Mouse (Mus musculus) forebrain, postnatal 0 days (tissue): ENCODE data around the gene Qpctl. TPM values are rescaled to one million over a fixed set of nuclear protein-coding genes. Genes with fewer than 3 reads are reported as not detected.

Experiments
- ATAC-seq: fragments of 200-750 bp; cut with Nextera tagmentation; 2 replicates; pipeline ENCODE4 v1.8.0; 2017; ENCODE audit warnings: mild to moderate bottlenecking, moderate library complexity
- DNase-seq: peaks from one replicate; pipeline ENCODE4 v3.0.0-alpha.2; 2015
- H3K27ac ChIP-seq: fragments of 300-500 bp; sonication (generic); 2 replicates; pipeline ENCODE4 v1.5.1; 2014; ENCODE audit warnings: low read depth, mild to moderate bottlenecking, antibody characterized with exemption, low read length, moderate library complexity, mixed read lengths
- H3K27me3 ChIP-seq: fragments of 300-500 bp; sonication (generic); 2 replicates; pipeline ENCODE4 v1.6.1; 2014; ENCODE audit warnings: mild to moderate bottlenecking, low read length, mixed read lengths; ENCODE audit not compliant: insufficient read depth
- H3K36me3 ChIP-seq: fragments of 300-500 bp; sonication (generic); 2 replicates; pipeline ENCODE4 v1.6.1; 2014; ENCODE audit warnings: mild to moderate bottlenecking, moderate library complexity; ENCODE audit not compliant: insufficient read depth
- H3K4me1 ChIP-seq: fragments of 300-500 bp; sonication (generic); 2 replicates; pipeline ENCODE4 v1.6.1; 2014; ENCODE audit warnings: antibody characterized with exemption; ENCODE audit not compliant: insufficient read depth
- H3K4me2 ChIP-seq: fragments of 300-500 bp; sonication (generic); 2 replicates; pipeline ENCODE4 v1.6.1; 2014; ENCODE audit warnings: low read depth, mild to moderate bottlenecking, moderate library complexity
- H3K4me3 ChIP-seq: fragments of 300-500 bp; sonication (generic); 2 replicates; pipeline ENCODE4 v1.5.1; 2014; ENCODE audit warnings: low read depth, low read length, mixed read lengths
- H3K9ac ChIP-seq: fragments of 300-500 bp; sonication (generic); 2 replicates; pipeline ENCODE4 v1.6.1; 2014; ENCODE audit warnings: mild to moderate bottlenecking
- H3K9me3 ChIP-seq: fragments of 300-500 bp; sonication (generic); 2 replicates; pipeline ENCODE4 v1.6.1; 2016; ENCODE audit warnings: low read length
- CTCF ChIP-seq: sonication (generic); IDR thresholded peaks from 2 replicates; pipeline ENCODE4 v1.5.1; 2016; ENCODE audit warnings: antibody characterized with exemption, control low read depth, low read depth
- WGBS: fragments of 180-500 bp; shearing (Covaris S2); extraction: QIAGEN DNeasy Blood & Tissue Kit; methylation state at CpG from one replicate; pipeline ENCODE4 v1.1.7; 2014; 5-methylcytosine and 5-hydroxymethylcytosine counted together
- polyA plus RNA-seq: library from polyadenylated mRNA; unstranded; fragments of >200 nt; fragmentation: Nextera tagmentation; extraction: Ambion mirVana; gene quantifications from 2 replicates; pipeline ENCODE4 v1.2.1, GENCODE M21; 2015
- total RNA-seq: library from RNA; depleted of rRNA; stranded (reverse); fragments of >200 nt; gene quantifications from 2 replicates; pipeline ENCODE4 v1.2.3, GENCODE M21; 2014

The Qpctl gene
- total and polyA plus RNA-seq, 2 experiments from 2014 or later, result 14.4 to 23.3 TPM

DNA sequence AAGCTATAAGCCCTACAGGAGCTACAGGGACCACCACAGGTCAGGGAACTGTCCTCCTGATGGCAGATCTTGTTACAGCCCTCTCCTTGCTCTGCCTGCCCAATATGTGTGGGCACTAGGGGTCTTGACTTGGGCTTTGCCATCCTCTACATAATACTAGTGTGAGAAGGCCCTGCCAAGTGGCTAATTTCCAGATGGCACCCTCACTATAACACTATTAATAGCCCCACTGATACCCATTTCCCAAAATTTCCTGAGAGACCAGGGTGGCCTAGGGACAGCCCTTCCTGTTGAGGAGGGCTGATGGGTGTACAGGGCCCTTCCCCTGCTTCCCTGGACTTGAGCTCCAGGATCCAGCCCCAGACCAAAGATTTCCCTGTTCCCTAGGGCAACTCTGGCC is 51.2 kb downstream of the Qpctl start:
- Histone ChIP-seq H3K4me2 (no peak overlapping the region), H3K36me3 (0 out of 2 replicates have a peak, but pooled peaks cover 2% of the 10 kb centered on the region), H3K9me3 (no peaks in the 10 kb centered on the region), H3K27me3 (no peaks in the 10 kb centered on the region; the same call in 1 of the 2 replicates), H3K4me3 (no peak overlapping the region), H3K9ac (no peak overlapping the region), H3K4me1 (peaks cover 11% of the 10 kb centered on the region), H3K27ac (no peak overlapping the region)
- no peak for TF ChIP-seq CTCF
- ATAC-seq (no peak), DNase-seq (no peak)

- Histone ChIP-seq H3K36me3 (0 out of 2 replicates have a peak, but pooled peaks cover 2% of the 10 kb centered on the region), H3K9me3 (no peaks in the 10 kb centered on the region), H3K4me3 (no peak overlapping the region), H3K27me3 (no peaks in the 10 kb centered on the region; the same call in 1 of the 2 replicates), H3K4me1 (peaks cover 11% of the 10 kb centered on the region), H3K9ac (no peak overlapping the region), H3K27ac (no peak overlapping the region), H3K4me2 (no peak overlapping the region)
- no peak for DNase-seq
- TF ChIP-seq CTCF, result no peak
- no peak for ATAC-seq
- WGBS, result 82% methylated on average over 2 of the region's 2 CpGs
Measured at GRCm38 (mm10) chr7:19097217-19097616, 51.9 kb downstream of the Qpctl start.

- WGBS, result 63% methylated on average over 5 of the region's 5 CpGs
- ATAC-seq (no peak), DNase-seq (no peak)
- Histone ChIP-seq H3K4me2 (0 out of 2 replicates have a peak overlapping the region, but pooled peaks have one; percentile 98), H3K36me3 (peaks cover 7% of the 10 kb centered on the region; the same call in 1 of the 2 replicates), H3K27me3 (no peaks in the 10 kb centered on the region; the same call in 1 of the 2 replicates), H3K9me3 (no peaks in the 10 kb centered on the region), H3K27ac (no peak overlapping the region), H3K4me1 (peaks cover 11% of the 10 kb centered on the region), H3K9ac (no peak overlapping the region), H3K4me3 (no peak overlapping the region)
- TF ChIP-seq CTCF, result no peak
Measured at GRCm38 (mm10) chr7:19096421-19096976, 52.6 kb downstream of the Qpctl start.

DNA sequence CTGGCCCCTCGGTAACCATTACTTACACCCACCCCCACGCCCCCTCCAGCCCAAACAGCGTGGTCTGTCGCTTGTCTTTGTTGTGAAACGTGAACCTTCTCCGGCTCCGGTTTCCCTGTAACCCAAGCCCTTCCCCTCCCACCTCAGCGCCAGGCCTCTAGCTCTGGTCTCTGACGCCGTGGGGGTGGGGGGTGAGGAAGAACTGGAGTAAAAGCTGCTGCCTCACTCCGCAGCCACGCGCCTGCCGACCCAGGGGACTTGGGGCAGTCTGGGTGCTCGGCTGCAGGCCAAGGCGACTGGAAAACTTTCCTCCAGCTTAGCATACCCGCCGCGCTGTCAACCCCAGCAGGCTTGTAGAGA is 53.4 kb downstream of the Qpctl start:
- H3K27ac ChIP-seq, result no peak overlapping the region
- no peak for DNase-seq

DNA sequence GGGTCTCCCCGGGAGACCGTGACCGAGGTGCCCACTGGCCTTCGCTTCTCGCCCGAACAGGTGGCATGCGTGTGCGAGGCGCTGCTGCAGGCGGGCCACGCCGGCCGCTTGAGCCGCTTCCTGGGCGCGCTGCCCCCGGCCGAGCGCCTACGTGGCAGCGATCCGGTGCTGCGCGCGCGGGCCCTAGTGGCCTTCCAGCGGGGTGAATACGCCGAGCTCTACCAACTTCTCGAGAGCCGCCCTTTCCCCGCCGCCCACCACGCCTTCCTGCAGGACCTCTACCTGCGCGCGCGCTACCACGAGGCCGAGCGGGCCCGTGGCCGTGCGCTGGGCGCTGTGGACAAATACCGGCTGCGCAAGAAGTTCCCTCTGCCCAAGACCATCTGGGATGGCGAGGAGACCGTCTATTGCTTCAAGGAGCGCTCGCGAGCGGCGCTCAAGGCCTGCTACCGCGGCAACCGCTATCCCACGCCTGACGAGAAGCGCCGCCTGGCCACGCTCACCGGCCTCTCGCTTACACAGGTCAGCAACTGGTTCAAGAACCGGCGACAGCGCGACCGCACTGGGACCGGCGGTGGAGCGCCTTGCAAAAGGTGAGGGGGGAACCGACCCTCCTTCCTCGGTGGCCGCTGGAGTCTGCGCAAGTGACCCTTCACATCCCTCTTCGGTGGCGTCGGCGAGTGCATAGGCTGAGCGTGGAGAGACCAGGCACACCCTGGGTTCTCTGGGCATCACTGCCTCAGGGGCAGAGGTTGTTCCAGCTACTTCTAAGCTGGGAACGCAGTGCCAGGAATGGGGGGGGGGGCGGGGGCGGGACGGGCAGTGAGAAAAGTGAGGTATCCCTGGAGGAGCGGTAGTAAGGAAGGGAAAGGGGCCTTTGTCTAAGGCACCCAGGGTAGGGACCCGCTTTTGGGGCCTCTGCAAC is 54.0 kb downstream of the Qpctl start:
- Histone ChIP-seq H3K4me1 (peaks cover 11% of the 10 kb centered on the region), H3K4me2 (peak overlapping the region; percentile 98), H3K36me3 (peaks cover 17% of the 10 kb centered on the region), H3K27ac (peak overlapping the region; percentile 72; the same call in 1 of the 2 replicates), H3K4me3 (peak overlapping the region; percentile 48), H3K27me3 (no peaks in the 10 kb centered on the region; the same call in 1 of the 2 replicates), H3K9me3 (no peaks in the 10 kb centered on the region), H3K9ac (peak overlapping the region; percentile 37)
- WGBS, result under 1% methylated on average over 81 of the region's 87 CpGs
- 0 out of 2 replicates have a peak, but pooled peaks have one; percentile 1 for TF ChIP-seq CTCF
- DNase-seq (no peak), ATAC-seq (no peak)

More for the DNA sequence above, 53.4 kb downstream of the Qpctl start:
- H3K9me3 ChIP-seq, result no peaks in the 10 kb centered on the region
- peaks cover 11% of the 10 kb centered on the region for H3K4me1 ChIP-seq
- TF ChIP-seq CTCF, result no peak
- peaks cover 11% of the 10 kb centered on the region for H3K36me3 ChIP-seq
- ATAC-seq, result no peak
- H3K27me3 ChIP-seq, result no peaks in the 10 kb centered on the region; the same call in 1 of the 2 replicates
- peak overlapping the region; percentile 48 for H3K4me3 ChIP-seq
- H3K9ac ChIP-seq, result peak overlapping the region; percentile 18; the same call in 1 of the 2 replicates
- 2% methylated on average over 19 of the region's 19 CpGs for WGBS
- peak overlapping the region; percentile 98 for H3K4me2 ChIP-seq

GRCm38 (mm10) chr7:19094471-19094825 is 54.6 kb downstream of the Qpctl start, which contains the start of gene Six5:
Gene Six5, plus strand, starts transcription at chr7:19094594.
- ATAC-seq, result no peak

More at GRCm38 (mm10) chr7:19094471-19094825, 54.6 kb downstream of the Qpctl start, which contains the start of gene Six5:
- peaks cover 11% of the 10 kb centered on the region for H3K4me1 ChIP-seq
- no peaks in the 10 kb centered on the region for H3K9me3 ChIP-seq
- TF ChIP-seq CTCF, result no peak
- H3K4me3 ChIP-seq, result peak within 1 kb of the TSS; percentile 48
- H3K9ac ChIP-seq, result peak within 1 kb of the TSS; percentile 37
- no peaks in the 10 kb centered on the region; the same call in 1 of the 2 replicates for H3K27me3 ChIP-seq
- H3K27ac ChIP-seq, result peak within 1 kb of the TSS; percentile 72
- H3K36me3 ChIP-seq, result peaks cover 18% of the 10 kb centered on the region
- DNase-seq, result no peak
- peak within 1 kb of the TSS; percentile 98 for H3K4me2 ChIP-seq
- WGBS, result under 1% methylated on average over 27 of the region's 36 CpGs
